Mouse (Mus musculus) thymus, adult 2 months (tissue): ENCODE measurements around the gene Mtmr4.

Experiments used
- CTCF ChIP-seq: fragments of 200-500 bp; IDR thresholded peaks from 2 replicates; pipeline ENCODE4 v1.5.1; 2012; ENCODE audit warnings: mild to moderate bottlenecking, control low read depth, low read length, moderate library complexity, borderline replicate concordance; ENCODE audit not compliant: control insufficient read depth, poor library complexity, insufficient read depth; ENCODE audit errors: extremely low read depth
- POLR2A ChIP-seq: fragments of 200-500 bp; IDR thresholded peaks from 2 replicates; pipeline ENCODE4 v1.6.1; 2012; ENCODE audit warnings: mild to moderate bottlenecking, low read length, control low read depth, moderate library complexity; ENCODE audit not compliant: control insufficient read depth, poor library complexity, insufficient read depth; ENCODE audit errors: extremely low read depth

GRCm38 (mm10) chr11:87566501-87566900, 25.5 kb upstream of the Mtmr4 start, which contains the start of gene Gm11492:
- no peak for TF ChIP-seq CTCF
- TF ChIP-seq POLR2A, result no peak
